Mouse (Mus musculus): ENCODE measurements around the gene Cdca3. TPM values are rescaled to one million over a fixed set of nuclear protein-coding genes. Genes with fewer than 3 reads are reported as not detected.
A peak's percentile ranks its signal among the peaks of the same experiment; 100 is the strongest.
"Not testable (repeated sequence)": the region's sequence is repeated elsewhere in the genome, so short reads cannot be mapped to it uniquely, and the experiment has no call there.

Gene Cdca3
- total and polyA plus RNA-seq, 2 experiments = 1.1 to 2.6 TPM

DNA sequence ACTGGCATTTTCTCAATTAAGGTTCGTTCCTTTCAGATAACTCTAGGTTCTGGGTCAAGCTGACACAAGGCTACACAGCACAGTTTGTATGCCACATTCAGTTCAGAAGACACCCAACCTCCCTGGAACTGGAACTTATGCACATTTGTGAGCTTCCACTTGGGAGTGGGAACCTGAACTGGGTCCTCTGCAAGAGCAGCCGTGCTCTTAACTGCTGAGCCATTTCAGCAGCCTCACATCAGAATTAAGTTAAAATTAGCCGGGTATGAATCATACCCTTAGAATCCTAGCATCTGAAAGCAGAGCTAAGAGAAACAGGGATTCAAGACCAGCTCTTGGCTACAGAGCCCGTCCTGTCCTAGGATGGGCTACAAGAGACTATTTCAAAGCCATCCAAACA lies 22.0 kb upstream of the Cdca3 start:
- Histone ChIP-seq H3K27me3 (ENCODE audit: control insufficient read depth, insufficient read depth, low read length) (no peaks in the 10 kb centered on the region), H3K4me3 (ENCODE audit: insufficient read depth, low read depth, low read length) (no peak overlapping the region), H3K79me2 (ENCODE audit: control insufficient read depth, insufficient read depth, low read length) (no peaks in the 10 kb centered on the region), H3K4me1 (ENCODE audit: control insufficient read depth, insufficient read depth, low read length) (peaks cover 24% of the 10 kb centered on the region), H3K36me3 (ENCODE audit: control insufficient read depth, insufficient read depth, low read length) (peaks cover 8% of the 10 kb centered on the region), H3K9ac (ENCODE audit: low read depth, low read length) (no peak overlapping the region), H3K27ac (replicated peaks; ENCODE audit: insufficient read depth, low read depth, low read length) (peak overlapping the region; percentile 83; the same call in 1 of the 2 replicates)
- 80% methylated on average over 4 of the region's 4 CpGs for WGBS
- DNase-seq (ENCODE audit: extremely low read depth, low read depth, low spot score) = no peak
- TF ChIP-seq POLR2A (IDR thresholded peaks at IDR 0.05; ENCODE audit: extremely low read depth, insufficient read depth, low read length) (no peak), CTCF (IDR thresholded peaks at IDR 0.05; ENCODE audit: low read depth, low read length) (no peak)

DNA sequence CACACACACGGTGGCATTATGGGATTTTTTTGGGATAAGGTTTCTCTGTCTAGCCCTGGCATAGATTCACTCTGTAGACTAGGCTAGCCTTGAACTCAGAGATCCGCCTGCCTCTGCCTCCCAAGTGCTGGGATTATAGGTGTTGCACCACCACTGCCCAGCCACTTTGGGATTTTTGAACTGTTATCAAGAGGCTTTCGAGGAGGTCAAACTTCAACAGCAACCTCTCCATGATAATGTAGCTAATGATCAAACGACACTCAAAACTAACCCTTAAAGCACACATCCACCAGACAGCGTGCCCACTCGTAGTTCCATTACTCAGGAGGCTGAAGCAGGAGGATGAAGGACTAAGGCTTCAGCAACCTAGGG lies 21.4 kb upstream of the Cdca3 start:
- H3K4me1 ChIP-seq (ENCODE audit: control insufficient read depth, insufficient read depth, low read length) = peaks cover 22% of the 10 kb centered on the region
- peak; percentile 70 for DNase-seq (ENCODE audit: extremely low read depth, low read depth, low spot score)

DNA sequence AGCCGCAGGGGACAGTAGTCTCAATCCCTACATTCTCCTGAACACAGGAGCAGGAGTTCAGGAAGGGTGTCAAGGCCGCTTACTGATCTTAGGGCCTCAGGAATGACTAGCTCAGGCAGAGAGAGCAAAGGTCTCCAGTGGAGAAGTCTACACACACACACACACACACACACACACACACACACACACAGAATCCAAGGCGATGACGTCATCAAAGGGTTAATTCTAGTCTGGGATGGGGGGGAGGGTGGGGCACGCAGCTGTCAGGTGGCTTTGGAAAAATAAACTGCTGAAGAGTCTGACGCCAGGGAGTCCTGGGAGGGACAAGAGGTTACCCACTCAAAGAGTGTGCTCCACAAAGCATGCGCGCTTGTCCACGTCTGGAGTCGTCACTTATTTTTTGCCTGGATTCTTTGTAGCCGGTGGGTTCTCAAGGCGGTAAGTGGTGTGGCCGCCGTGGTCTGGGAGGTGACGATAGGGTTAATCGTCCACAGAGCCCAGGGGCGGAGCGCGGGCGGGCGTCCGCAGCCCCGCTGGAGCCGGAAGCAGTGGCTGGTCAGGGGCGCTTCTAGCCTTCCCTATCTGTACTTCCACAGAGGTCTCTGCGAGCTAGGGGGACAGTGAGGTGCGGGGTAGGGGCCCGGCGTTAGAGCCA lies 20.9 kb upstream of the Cdca3 start, which contains the start of gene Spsb2:
TSS of gene Spsb2 (plus strand) at position 304 of the 655 bp plus-strand sequence.
- Histone ChIP-seq H3K4me3 (ENCODE audit: insufficient read depth, low read depth, low read length) (peak within 1 kb of the TSS; percentile 87), H3K9ac (ENCODE audit: low read depth, low read length) (peak within 1 kb of the TSS; percentile 84), H3K79me2 (ENCODE audit: control insufficient read depth, insufficient read depth, low read length) (no peaks in the 10 kb centered on the region), H3K36me3 (ENCODE audit: control insufficient read depth, insufficient read depth, low read length) (peaks cover 8% of the 10 kb centered on the region), H3K4me1 (ENCODE audit: control insufficient read depth, insufficient read depth, low read length) (peaks cover 22% of the 10 kb centered on the region), H3K27ac (replicated peaks; ENCODE audit: insufficient read depth, low read depth, low read length) (peak within 1 kb of the TSS; percentile 83), H3K27me3 (ENCODE audit: control insufficient read depth, insufficient read depth, low read length) (no peaks in the 10 kb centered on the region)
- 2% methylated on average over 29 of the region's 29 CpGs for WGBS
- peak; percentile 72 for DNase-seq (ENCODE audit: extremely low read depth, low read depth, low spot score)
- no peak for TF ChIP-seq POLR2A (IDR thresholded peaks at IDR 0.05; ENCODE audit: extremely low read depth, insufficient read depth, low read length)
- no peak for TF ChIP-seq CTCF (IDR thresholded peaks at IDR 0.05; ENCODE audit: low read depth, low read length)

More for the DNA sequence above, 21.4 kb upstream of the Cdca3 start:
- Histone ChIP-seq H3K27ac (replicated peaks; ENCODE audit: insufficient read depth, low read depth, low read length) (peak overlapping the region; percentile 83), H3K27me3 (ENCODE audit: control insufficient read depth, insufficient read depth, low read length) (no peaks in the 10 kb centered on the region), H3K9ac (ENCODE audit: low read depth, low read length) (peak overlapping the region; percentile 47; the same call in 1 of the 2 replicates), H3K79me2 (ENCODE audit: control insufficient read depth, insufficient read depth, low read length) (no peaks in the 10 kb centered on the region), H3K36me3 (ENCODE audit: control insufficient read depth, insufficient read depth, low read length) (peaks cover 8% of the 10 kb centered on the region), H3K4me3 (ENCODE audit: insufficient read depth, low read depth, low read length) (no peak overlapping the region)
- TF ChIP-seq CTCF (IDR thresholded peaks at IDR 0.05; ENCODE audit: low read depth, low read length) (no peak), POLR2A (IDR thresholded peaks at IDR 0.05; ENCODE audit: extremely low read depth, insufficient read depth, low read length) (no peak)
- WGBS = 31% methylated on average over 6 of the region's 6 CpGs

DNA sequence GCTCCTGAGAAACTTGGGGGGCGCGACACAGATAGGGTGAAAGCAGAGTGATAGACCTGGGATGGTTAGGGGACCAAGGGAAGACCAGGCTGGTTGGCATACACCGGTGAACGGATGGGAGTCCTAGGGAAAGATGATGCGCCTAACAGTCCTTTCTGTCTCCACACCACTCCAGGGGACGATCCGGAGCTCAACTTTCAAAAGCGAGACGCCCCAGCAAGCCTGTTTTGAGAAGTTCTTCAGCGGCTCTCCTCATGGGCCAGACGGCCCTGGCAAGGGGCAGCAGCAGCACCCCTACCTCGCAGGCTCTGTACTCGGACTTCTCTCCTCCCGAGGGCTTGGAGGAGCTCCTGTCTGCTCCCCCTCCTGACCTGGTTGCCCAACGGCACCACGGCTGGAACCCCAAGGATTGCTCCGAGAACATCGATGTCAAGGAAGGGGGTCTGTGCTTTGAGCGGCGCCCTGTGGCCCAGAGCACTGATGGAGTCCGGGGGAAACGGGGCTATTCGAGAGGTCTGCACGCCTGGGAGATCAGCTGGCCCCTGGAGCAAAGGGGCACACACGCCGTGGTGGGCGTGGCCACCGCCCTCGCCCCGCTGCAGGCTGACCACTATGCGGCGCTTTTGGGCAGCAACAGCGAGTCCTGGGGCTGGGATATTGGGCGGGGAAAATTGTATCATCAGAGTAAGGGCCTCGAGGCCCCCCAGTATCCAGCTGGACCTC lies 20.1 kb upstream of the Cdca3 start:
- Histone ChIP-seq H3K36me3 (ENCODE audit: control insufficient read depth, insufficient read depth, low read length) (peaks cover 8% of the 10 kb centered on the region), H3K27me3 (ENCODE audit: control insufficient read depth, insufficient read depth, low read length) (no peaks in the 10 kb centered on the region), H3K9ac (ENCODE audit: low read depth, low read length) (peak overlapping the region; percentile 84), H3K4me3 (ENCODE audit: insufficient read depth, low read depth, low read length) (peak overlapping the region; percentile 87), H3K79me2 (ENCODE audit: control insufficient read depth, insufficient read depth, low read length) (no peaks in the 10 kb centered on the region), H3K27ac (replicated peaks; ENCODE audit: insufficient read depth, low read depth, low read length) (peak overlapping the region; percentile 83), H3K4me1 (ENCODE audit: control insufficient read depth, insufficient read depth, low read length) (peaks cover 23% of the 10 kb centered on the region)
- TF ChIP-seq POLR2A (IDR thresholded peaks at IDR 0.05; ENCODE audit: extremely low read depth, insufficient read depth, low read length) (0 out of 2 replicates have a peak, but pooled peaks have one; percentile 44), CTCF (IDR thresholded peaks at IDR 0.05; ENCODE audit: low read depth, low read length) (peak; percentile 87)
- WGBS = under 1% methylated on average over 35 of the region's 35 CpGs
- peak; percentile 63 for DNase-seq (ENCODE audit: extremely low read depth, low read depth, low spot score)

DNA sequence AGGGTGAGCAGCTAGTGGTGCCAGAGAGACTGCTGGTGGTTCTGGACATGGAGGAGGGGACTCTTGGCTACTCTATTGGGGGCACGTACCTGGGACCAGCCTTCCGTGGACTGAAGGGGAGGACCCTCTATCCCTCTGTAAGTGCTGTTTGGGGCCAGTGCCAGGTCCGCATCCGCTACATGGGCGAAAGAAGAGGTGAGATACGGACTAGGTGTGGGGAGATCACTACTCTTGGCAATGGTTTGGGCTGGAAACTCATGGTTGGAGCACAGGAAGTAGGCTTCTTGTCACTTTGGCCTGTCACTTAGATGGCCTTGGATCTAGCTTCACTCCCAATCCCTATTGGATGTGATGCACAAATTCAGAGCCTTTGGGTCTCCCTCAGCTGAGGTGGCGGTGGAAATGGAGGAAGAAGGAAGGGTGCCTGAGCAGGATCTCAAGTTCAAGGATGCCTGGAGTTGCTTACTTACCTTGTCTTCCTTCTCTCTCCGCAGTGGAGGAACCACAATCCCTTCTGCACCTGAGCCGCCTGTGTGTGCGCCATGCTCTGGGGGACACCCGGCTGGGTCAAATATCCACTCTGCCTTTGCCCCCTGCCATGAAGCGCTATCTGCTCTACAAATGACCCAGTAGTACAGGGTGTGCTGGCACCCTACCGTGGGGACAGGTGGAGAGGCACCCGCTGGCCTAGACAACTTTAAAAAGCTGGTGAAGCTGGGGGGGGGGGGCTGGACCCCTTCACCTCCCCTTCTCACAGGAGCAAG lies 19.4 kb upstream of the Cdca3 start:
- peak; percentile 38 for DNase-seq (ENCODE audit: extremely low read depth, low read depth, low spot score)
- TF ChIP-seq POLR2A (IDR thresholded peaks at IDR 0.05; ENCODE audit: extremely low read depth, insufficient read depth, low read length) = no peak
- no peak for TF ChIP-seq CTCF (IDR thresholded peaks at IDR 0.05; ENCODE audit: low read depth, low read length)
- peak overlapping the region; percentile 29 for H3K9ac ChIP-seq (ENCODE audit: low read depth, low read length)
- peaks cover 8% of the 10 kb centered on the region for H3K36me3 ChIP-seq (ENCODE audit: control insufficient read depth, insufficient read depth, low read length)
- 0 out of 2 replicates have a peak overlapping the region, but pooled peaks have one; percentile 0 for H3K27ac ChIP-seq (replicated peaks; ENCODE audit: insufficient read depth, low read depth, low read length)
- no peaks in the 10 kb centered on the region for H3K79me2 ChIP-seq (ENCODE audit: control insufficient read depth, insufficient read depth, low read length)
- H3K27me3 ChIP-seq (ENCODE audit: control insufficient read depth, insufficient read depth, low read length) = no peaks in the 10 kb centered on the region
- WGBS = 39% methylated on average over 14 of the region's 14 CpGs
- peaks cover 26% of the 10 kb centered on the region for H3K4me1 ChIP-seq (ENCODE audit: control insufficient read depth, insufficient read depth, low read length)
- peak overlapping the region; percentile 87; the same call in 1 of the 2 replicates for H3K4me3 ChIP-seq (ENCODE audit: insufficient read depth, low read depth, low read length)

DNA sequence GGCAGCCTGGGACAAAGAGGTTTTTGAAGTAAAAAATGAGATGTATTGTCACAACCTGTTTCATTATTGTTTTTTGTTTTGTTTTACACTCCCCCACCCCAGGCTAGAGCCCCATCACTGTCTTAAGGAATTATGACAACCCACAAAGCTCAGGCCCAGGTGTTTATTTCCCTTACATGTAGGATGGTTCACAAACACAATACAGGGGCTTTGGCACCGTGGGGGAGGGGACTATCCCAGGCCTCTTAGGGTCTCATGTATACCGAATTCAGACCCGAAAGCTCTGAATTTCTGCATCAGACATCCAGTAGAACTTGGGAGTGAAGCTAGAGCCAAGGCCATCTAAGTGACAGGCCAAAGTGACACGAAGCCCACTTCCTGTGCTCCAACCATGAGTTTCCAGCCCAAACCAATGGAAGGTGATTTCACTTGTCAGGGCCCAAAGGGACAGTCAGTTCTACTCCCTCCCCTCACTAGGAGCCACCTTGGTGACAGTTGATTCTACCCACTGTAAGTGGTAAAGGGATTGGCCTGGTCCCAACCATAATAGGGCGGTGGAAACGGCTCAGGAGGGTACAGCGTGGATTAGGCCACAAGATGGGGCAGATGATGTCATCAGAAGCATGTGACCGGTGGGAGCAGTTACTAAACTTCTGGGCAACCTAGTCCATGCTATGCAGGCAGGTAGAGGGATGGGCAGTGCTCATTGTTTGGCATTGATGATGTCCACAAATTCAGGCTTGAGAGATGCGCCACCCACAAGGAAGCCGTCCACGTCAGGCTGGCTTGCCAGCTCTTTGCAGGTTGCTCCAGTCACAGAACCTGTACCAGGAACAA lies 18.6 kb upstream of the Cdca3 start:
- 76% methylated on average over 11 of the region's 11 CpGs for WGBS

More for the DNA sequence above, 18.6 kb upstream of the Cdca3 start:
- not testable (repeated sequence) for DNase-seq (ENCODE audit: extremely low read depth, low read depth, low spot score); H3K4me3 ChIP-seq (ENCODE audit: insufficient read depth, low read depth, low read length); H3K27ac ChIP-seq (replicated peaks; ENCODE audit: insufficient read depth, low read depth, low read length); H3K36me3 ChIP-seq (ENCODE audit: control insufficient read depth, insufficient read depth, low read length); H3K27me3 ChIP-seq (ENCODE audit: control insufficient read depth, insufficient read depth, low read length); H3K9ac ChIP-seq (ENCODE audit: low read depth, low read length); H3K79me2 ChIP-seq (ENCODE audit: control insufficient read depth, insufficient read depth, low read length)
- H3K4me1 ChIP-seq (ENCODE audit: control insufficient read depth, insufficient read depth, low read length) = peaks cover 26% of the 10 kb centered on the region

Data from liver, adult 2 months (tissue).